Mouse (Mus musculus) T-helper 1 cell (primary cell): ENCODE results near the gene Ccdc188.

Experiments
- in situ Hi-C: fragments of 300-600 bp; cut with MboI, MseI; formaldehyde crosslinking; loops from one replicate; pipeline ENCODE4 v1.15.1; 2025; ENCODE audit warnings: high pct_unique_total_duplicates

The Ccdc188 gene

DNA sequence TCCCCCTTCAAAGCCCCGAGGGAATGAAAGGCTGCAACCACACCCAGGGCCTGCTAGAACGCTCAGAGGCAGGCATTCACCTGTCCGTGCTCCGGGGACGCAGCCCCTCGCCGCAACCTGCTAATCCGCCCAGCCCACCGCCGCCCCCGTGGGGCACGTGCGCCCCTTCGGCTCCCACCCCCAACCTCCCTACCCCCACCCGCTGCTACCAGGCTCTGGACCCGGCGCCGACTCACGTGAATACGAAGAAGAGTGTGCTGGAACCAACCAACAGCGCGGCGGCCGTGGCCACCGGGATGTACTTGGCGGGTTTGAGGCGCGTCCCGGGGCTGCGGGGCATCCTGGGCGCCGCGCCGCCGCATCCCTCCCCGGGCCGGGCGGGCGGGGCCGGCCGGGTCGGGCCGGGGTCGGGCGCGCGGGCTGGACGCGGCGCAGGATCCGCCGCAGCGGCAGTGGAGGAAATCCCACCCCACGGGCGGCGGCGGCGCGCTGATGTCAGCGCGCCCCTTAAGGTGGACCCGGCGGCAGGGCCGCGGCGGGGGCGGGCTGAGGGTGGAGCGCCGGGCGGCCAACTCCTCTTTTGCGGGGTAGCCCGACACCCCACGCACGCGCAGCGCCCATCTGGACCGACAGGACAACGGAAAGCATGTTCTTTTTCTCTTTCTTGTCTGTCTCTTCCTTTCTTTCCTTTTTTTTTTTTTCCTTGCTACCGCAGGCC, 17.2 kb downstream of the Ccdc188 start, which contains the start of gene Zdhhc8:
Zdhhc8 (minus strand) TSS at position 466 of the 718 bp plus-strand sequence.
- in situ Hi-C loops = no loop called here

GRCm38 (mm10) chr16:18235389-18236065, 17.8 kb downstream of the Ccdc188 start:
- in situ Hi-C loops = no loop called here

- in situ Hi-C loops = no loop called here
These were observed 19.2 kb downstream of the Ccdc188 start for GRCm38 (mm10) chr16:18236676-18237501.

GRCm38 (mm10) chr16:18241581-18241980, 23.9 kb downstream of the Ccdc188 start:
- in situ Hi-C loops = loop anchor here (5.0 to 10.0 kb wide), 2 partner anchors 41 to 717 kb away; no protein-coding TSS in a partner anchor

DNA sequence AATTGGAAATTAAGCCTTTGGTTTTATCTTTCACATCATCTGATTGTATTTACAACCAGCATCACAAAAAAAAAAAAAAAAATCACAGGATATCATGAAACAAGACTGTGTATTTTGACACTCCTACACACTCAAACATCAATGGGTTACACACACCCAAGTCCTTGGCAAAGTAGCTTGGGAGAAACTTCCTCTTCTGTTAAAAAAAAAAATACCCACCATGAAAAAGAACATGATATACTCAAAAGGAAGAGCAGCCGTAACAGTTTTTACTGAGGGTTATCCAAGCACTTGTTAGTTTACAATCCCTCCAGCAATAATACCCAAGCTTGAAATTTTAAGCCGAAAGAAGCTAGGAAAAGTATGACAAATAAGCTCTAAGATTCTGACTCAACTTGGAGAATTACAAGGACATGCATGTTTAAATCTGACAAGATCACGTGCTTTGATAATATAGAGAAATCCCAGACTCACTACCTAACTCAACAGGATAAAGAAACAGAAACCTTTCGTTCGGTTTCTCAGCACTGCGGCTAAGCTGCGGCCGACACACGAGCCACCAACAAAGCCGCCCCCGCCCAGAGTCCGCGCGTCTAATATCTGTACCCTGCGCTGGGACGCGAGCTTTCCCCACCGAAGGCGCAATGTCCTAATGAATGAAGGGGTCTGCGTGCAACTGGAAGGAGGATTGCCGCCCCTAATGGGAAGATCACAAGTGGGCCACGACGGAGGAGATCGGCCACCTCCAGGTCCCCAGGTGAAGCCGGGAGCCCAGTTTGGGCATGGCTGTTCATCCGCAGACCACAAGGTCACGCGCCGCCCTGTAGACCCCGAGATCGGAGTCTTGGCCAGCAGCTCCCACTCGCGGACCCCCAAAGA, 30.1 kb downstream of the Ccdc188 start:
- in situ Hi-C loops = loop anchor here (10.0 kb wide), 1 partner anchor 723 kb away; no protein-coding TSS in a partner anchor

- in situ Hi-C loops = loop anchor here (10.0 kb wide), 1 partner anchor 724 kb away; no protein-coding TSS in a partner anchor
These were observed 31.0 kb downstream of the Ccdc188 start, which contains the start of the genes Trmt2a and Ranbp1 for GRCm38 (mm10) chr16:18248433-18249363. Gene Trmt2a (plus strand): TSS chr16:18248679. Gene Ranbp1 (minus strand): TSS chr16:18248732.

- in situ Hi-C loops = loop anchor here (10.0 kb wide), 1 partner anchor 725 kb away; no protein-coding TSS in a partner anchor
These were observed 31.8 kb downstream of the Ccdc188 start for GRCm38 (mm10) chr16:18249364-18249967.

- in situ Hi-C loops = no loop called here
These were observed 32.6 kb downstream of the Ccdc188 start for GRCm38 (mm10) chr16:18250231-18250630.

DNA sequence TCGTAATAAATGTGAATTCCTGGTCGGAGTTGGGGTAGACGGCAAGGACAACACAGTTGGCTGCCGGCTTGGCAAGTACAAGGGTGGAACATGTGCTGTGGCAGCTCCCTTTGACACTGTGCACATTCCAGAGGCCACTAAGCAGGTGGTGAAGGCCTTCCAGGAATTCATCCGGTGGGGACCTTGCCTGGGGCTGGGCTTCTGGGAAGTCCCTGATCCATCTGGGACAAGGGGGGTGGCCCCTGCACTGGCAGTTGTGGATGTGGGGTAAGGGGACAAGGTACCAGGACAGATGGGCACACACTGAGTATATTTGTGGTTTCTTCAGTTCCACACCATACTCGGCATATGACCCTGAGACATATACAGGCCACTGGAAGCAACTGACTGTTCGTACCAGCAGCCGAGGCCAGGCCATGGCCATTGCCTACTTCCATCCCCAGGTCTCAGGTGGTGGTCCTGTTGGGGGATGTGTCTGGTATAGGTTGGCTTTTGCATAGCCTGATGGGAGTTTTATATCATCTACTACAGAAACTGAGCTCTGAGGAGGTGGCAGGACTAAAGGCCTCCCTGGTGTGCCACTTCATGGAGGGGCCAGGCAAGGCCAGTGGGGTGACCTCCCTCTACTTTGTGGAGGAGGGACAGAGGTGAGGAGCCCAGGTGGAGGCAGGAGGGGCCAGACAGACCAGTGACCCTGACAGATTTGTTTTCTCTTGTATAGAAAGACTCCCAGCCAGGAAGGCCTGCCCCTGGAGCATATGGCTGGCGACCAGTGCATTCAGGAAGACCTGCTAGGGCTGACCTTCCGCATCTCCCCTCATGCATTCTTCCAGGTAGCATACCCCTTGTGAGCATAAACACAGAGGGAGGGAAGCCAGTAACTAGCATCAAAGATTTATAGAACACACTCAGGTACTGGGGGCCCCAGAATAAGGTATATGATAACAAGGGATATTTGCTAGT, 33.4 kb downstream of the Ccdc188 start:
- in situ Hi-C loops = no loop called here

DNA sequence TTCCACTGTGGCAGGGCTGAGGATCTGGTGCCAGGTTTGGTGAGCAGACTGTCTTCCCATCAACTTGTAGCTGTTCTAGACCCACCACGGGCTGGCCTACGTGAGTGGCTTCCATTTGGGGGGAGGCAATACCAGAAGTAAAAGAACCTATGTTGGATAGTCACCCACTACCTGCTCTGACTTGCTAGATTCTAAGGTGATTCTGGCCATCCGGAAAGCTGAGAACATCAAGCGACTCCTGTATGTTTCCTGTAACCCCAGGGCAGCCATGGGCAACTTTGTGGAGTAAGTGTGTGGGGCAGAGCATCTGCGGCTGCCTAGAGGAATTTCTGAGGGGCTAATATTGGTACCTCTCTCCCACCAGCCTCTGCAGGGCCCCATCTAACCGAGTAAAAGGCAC, 35.1 kb downstream of the Ccdc188 start:
- in situ Hi-C loops = no loop called here

GRCm38 (mm10) chr16:18253866-18254265, 36.2 kb downstream of the Ccdc188 start:
- in situ Hi-C loops = no loop called here

GRCm38 (mm10) chr16:18258221-18258620, 40.5 kb downstream of the Ccdc188 start, which contains the start of gene Gm49776:
Gene Gm49776 (minus strand): TSS chr16:18258321.
- in situ Hi-C loops = no loop called here

- in situ Hi-C loops = no loop called here
These were observed 47.3 kb downstream of the Ccdc188 start for GRCm38 (mm10) chr16:18265024-18265423.

DNA sequence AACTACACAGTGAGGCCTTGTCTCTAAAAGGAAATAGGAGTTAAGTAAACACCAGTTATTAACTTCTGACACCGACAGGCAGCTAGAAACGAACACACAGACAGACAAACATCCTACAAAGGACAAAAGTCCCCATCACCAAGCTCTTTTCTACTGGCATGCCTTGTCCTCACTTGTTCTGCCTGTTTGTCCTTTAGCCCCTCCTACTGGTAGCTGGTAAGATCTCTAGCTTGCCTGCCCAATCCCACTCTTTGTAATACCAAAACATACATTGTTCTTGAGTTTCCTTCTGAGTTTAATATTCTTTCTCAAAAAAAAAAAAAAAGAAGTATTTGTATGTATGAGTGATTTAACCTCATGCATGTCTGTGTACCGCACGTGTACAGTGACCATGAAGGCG, 50.5 kb downstream of the Ccdc188 start:
- in situ Hi-C loops = no loop called here
